Mouse (Mus musculus) heart, embryonic 10.5 days (tissue): Measurements from ENCODE around the gene Gapdh. TPM values are rescaled to one million over a fixed set of nuclear protein-coding genes. Genes with fewer than 3 reads are reported as not detected.

Experiments used
- DNase-seq: peaks from one replicate; pipeline ENCODE4 v3.0.0-alpha.2; 2017; ENCODE audit warnings: low spot score
- H3K27ac ChIP-seq: fragments of 300-500 bp; sonication (generic); 2 replicates; pipeline ENCODE4 v1.5.1; 2016; ENCODE audit warnings: mild to moderate bottlenecking
- H3K27me3 ChIP-seq: fragments of 300-500 bp; sonication (generic); 2 replicates; pipeline ENCODE4 v1.6.1; 2016; ENCODE audit warnings: mild to moderate bottlenecking; ENCODE audit not compliant: poor library complexity, insufficient read depth, severe bottlenecking
- H3K36me3 ChIP-seq: fragments of 300-500 bp; sonication (generic); 2 replicates; pipeline ENCODE4 v1.6.1; 2016; ENCODE audit warnings: mild to moderate bottlenecking, moderate library complexity
- H3K4me1 ChIP-seq: fragments of 300-500 bp; sonication (generic); 2 replicates; pipeline ENCODE4 v1.6.1; 2016; ENCODE audit warnings: mild to moderate bottlenecking
- H3K4me3 ChIP-seq: fragments of 300-500 bp; sonication (generic); 2 replicates; pipeline ENCODE4 v1.5.1; 2016; ENCODE audit warnings: mild to moderate bottlenecking, moderate library complexity
- H3K9me3 ChIP-seq: fragments of 300-500 bp; sonication (generic); 2 replicates; pipeline ENCODE4 v1.6.1; 2016; ENCODE audit warnings: mild to moderate bottlenecking, moderate library complexity
- whole genome bisulfite sequencing: fragments of 180-500 bp; shearing (Covaris S2); methylation state at CpG from one replicate; pipeline ENCODE4 v1.1.7; 2016; 5-methylcytosine and 5-hydroxymethylcytosine counted together
- polyA plus RNA-seq: library from polyadenylated mRNA; unstranded; fragments of >200 nt; fragmentation: Nextera tagmentation; extraction: Ambion mirVana; gene quantifications from 2 replicates; pipeline ENCODE4 v1.2.1, GENCODE M21; 2016

Gapdh gene
- polyA plus RNA-seq, 1 experiment from 2014 or later = 3,676 TPM

- Histone ChIP-seq H3K27me3 (no peaks in the 10 kb centered on the region), H3K4me3 (peak within 1 kb of the TSS; percentile 82), H3K27ac (peak within 1 kb of the TSS; percentile 98), H3K4me1 (peaks cover 18% of the 10 kb centered on the region; the same call in 1 of the 2 replicates), H3K36me3 (peaks cover 56% of the 10 kb centered on the region), H3K9me3 (no peaks in the 10 kb centered on the region)
- peak; percentile 99 for DNase-seq
- under 1% methylated on average over 54 of the region's 54 CpGs for WGBS
Observed at GRCm38 (mm10) chr6:125191332-125192015, 25.2 kb upstream of the Gapdh start, which contains the start of the genes Ncapd2 and Mrpl51. Gene Ncapd2, minus strand, starts transcription at chr6:125191701. Gene Mrpl51, plus strand, starts transcription at chr6:125191801.

GRCm38 (mm10) chr6:125190816-125191215 lies 24.5 kb upstream of the Gapdh start:
- no peak for DNase-seq
- Histone ChIP-seq H3K36me3 (peaks cover 62% of the 10 kb centered on the region), H3K9me3 (no peaks in the 10 kb centered on the region), H3K27me3 (no peaks in the 10 kb centered on the region), H3K4me1 (peaks cover 18% of the 10 kb centered on the region; the same call in 1 of the 2 replicates), H3K4me3 (peak overlapping the region; percentile 82), H3K27ac (peak overlapping the region; percentile 98)

- no peak for DNase-seq
- H3K4me1 ChIP-seq = peaks cover 13% of the 10 kb centered on the region; the same call in 1 of the 2 replicates
- H3K9me3 ChIP-seq = no peaks in the 10 kb centered on the region
- no peaks in the 10 kb centered on the region for H3K27me3 ChIP-seq
- WGBS = 94% methylated on average over 10 of the region's 10 CpGs
- peaks cover 84% of the 10 kb centered on the region for H3K36me3 ChIP-seq
- no peak overlapping the region for H3K27ac ChIP-seq
- no peak overlapping the region for H3K4me3 ChIP-seq
Observed at GRCm38 (mm10) chr6:125186203-125186602, 19.9 kb upstream of the Gapdh start.

GRCm38 (mm10) chr6:125182133-125182532 lies 15.9 kb upstream of the Gapdh start:
- Histone ChIP-seq H3K27me3 (no peaks in the 10 kb centered on the region), H3K4me3 (no peak overlapping the region), H3K36me3 (peaks cover 98% of the 10 kb centered on the region), H3K9me3 (no peaks in the 10 kb centered on the region), H3K27ac (no peak overlapping the region), H3K4me1 (no peaks in the 10 kb centered on the region)
- 89% methylated on average over 5 of the region's 5 CpGs for WGBS
- no peak for DNase-seq

GRCm38 (mm10) chr6:125179601-125180000 lies 13.3 kb upstream of the Gapdh start:
- no peaks in the 10 kb centered on the region for H3K27me3 ChIP-seq
- no peak overlapping the region for H3K4me3 ChIP-seq
- H3K4me1 ChIP-seq = no peaks in the 10 kb centered on the region
- WGBS = 91% methylated on average over 7 of the region's 7 CpGs
- H3K27ac ChIP-seq = no peak overlapping the region
- no peaks in the 10 kb centered on the region for H3K9me3 ChIP-seq
- DNase-seq = no peak
- peaks cover 98% of the 10 kb centered on the region for H3K36me3 ChIP-seq

GRCm38 (mm10) chr6:125175469-125175868 lies 9.2 kb upstream of the Gapdh start:
- WGBS = 91% methylated on average over 5 of the region's 5 CpGs
- H3K4me1 ChIP-seq = no peaks in the 10 kb centered on the region
- no peak for DNase-seq
- H3K36me3 ChIP-seq = peaks cover 99% of the 10 kb centered on the region
- H3K9me3 ChIP-seq = no peaks in the 10 kb centered on the region
- no peak overlapping the region for H3K27ac ChIP-seq
- H3K4me3 ChIP-seq = no peak overlapping the region
- no peaks in the 10 kb centered on the region for H3K27me3 ChIP-seq

GRCm38 (mm10) chr6:125173256-125173655 lies 7.0 kb upstream of the Gapdh start:
- DNase-seq = no peak
- Histone ChIP-seq H3K4me3 (no peak overlapping the region), H3K27me3 (no peaks in the 10 kb centered on the region), H3K4me1 (no peaks in the 10 kb centered on the region), H3K36me3 (peaks cover 100% of the 10 kb centered on the region), H3K9me3 (no peaks in the 10 kb centered on the region), H3K27ac (no peak overlapping the region)
- 91% methylated on average over 7 of the region's 7 CpGs for WGBS

GRCm38 (mm10) chr6:125172474-125172873 lies 6.2 kb upstream of the Gapdh start:
- DNase-seq = peak; percentile 53
- H3K27ac ChIP-seq = no peak overlapping the region
- peaks cover 6% of the 10 kb centered on the region for H3K4me1 ChIP-seq
- no peaks in the 10 kb centered on the region for H3K9me3 ChIP-seq
- 78% methylated on average over 2 of the region's 2 CpGs for WGBS
- peaks cover 100% of the 10 kb centered on the region for H3K36me3 ChIP-seq
- no peak overlapping the region for H3K4me3 ChIP-seq
- no peaks in the 10 kb centered on the region for H3K27me3 ChIP-seq

- Histone ChIP-seq H3K9me3 (no peaks in the 10 kb centered on the region), H3K27ac (0 out of 2 replicates have a peak overlapping the region, but pooled peaks have one; percentile 16), H3K27me3 (no peaks in the 10 kb centered on the region), H3K4me1 (peaks cover 18% of the 10 kb centered on the region), H3K36me3 (peaks cover 80% of the 10 kb centered on the region), H3K4me3 (no peak overlapping the region)
- 81% methylated on average over 6 of the region's 6 CpGs for WGBS
- no peak for DNase-seq
Observed at GRCm38 (mm10) chr6:125170194-125170593, 3.9 kb upstream of the Gapdh start.

GRCm38 (mm10) chr6:125168086-125168485 lies 1.8 kb upstream of the Gapdh start:
- Histone ChIP-seq H3K27me3 (no peaks in the 10 kb centered on the region), H3K36me3 (peaks cover 77% of the 10 kb centered on the region), H3K4me1 (peaks cover 26% of the 10 kb centered on the region), H3K27ac (peak overlapping the region; percentile 100; the same call in 1 of the 2 replicates), H3K9me3 (no peaks in the 10 kb centered on the region), H3K4me3 (no peak overlapping the region)
- 91% methylated on average over 14 of the region's 14 CpGs for WGBS
- no peak for DNase-seq

GRCm38 (mm10) chr6:125166861-125167650 lies 789 bp upstream of the Gapdh start:
- H3K36me3 ChIP-seq = peaks cover 74% of the 10 kb centered on the region
- H3K27me3 ChIP-seq = no peaks in the 10 kb centered on the region
- H3K27ac ChIP-seq = peak overlapping the region; percentile 100
- H3K4me1 ChIP-seq = peaks cover 26% of the 10 kb centered on the region
- 15% methylated on average over 10 of the region's 10 CpGs for WGBS
- no peaks in the 10 kb centered on the region for H3K9me3 ChIP-seq
- peak; percentile 91 for DNase-seq
- peak overlapping the region; percentile 95 for H3K4me3 ChIP-seq

GRCm38 (mm10) chr6:125165328-125165891 lies 857 bp downstream of the Gapdh start:
- peak overlapping the region; percentile 100 for H3K27ac ChIP-seq
- peaks cover 72% of the 10 kb centered on the region for H3K36me3 ChIP-seq
- DNase-seq = peak; percentile 98
- no peaks in the 10 kb centered on the region for H3K9me3 ChIP-seq
- H3K27me3 ChIP-seq = no peaks in the 10 kb centered on the region
- WGBS = under 1% methylated on average over 36 of the region's 36 CpGs
- peak overlapping the region; percentile 95 for H3K4me3 ChIP-seq
- H3K4me1 ChIP-seq = peaks cover 38% of the 10 kb centered on the region
